Mouse (Mus musculus) midbrain, embryonic 16.5 days (tissue): Measurements from ENCODE around the gene Braf. TPM values are rescaled to one million over a fixed set of nuclear protein-coding genes. Genes with fewer than 3 reads are reported as not detected.

Source experiments
- ATAC-seq: fragments of 200-750 bp; cut with Nextera tagmentation; 2 replicates; pipeline ENCODE4 v1.8.0; 2017; ENCODE audit warnings: moderate TSS enrichment
- H3K27ac ChIP-seq: fragments of 300-500 bp; sonication (generic); 2 replicates; pipeline ENCODE4 v1.5.1; 2014; ENCODE audit warnings: mild to moderate bottlenecking, low read length, mixed read lengths
- H3K27me3 ChIP-seq: fragments of 300-500 bp; sonication (generic); 2 replicates; pipeline ENCODE4 v1.6.1; 2014; ENCODE audit warnings: low read depth, low read length, mixed read lengths; ENCODE audit not compliant: control insufficient read depth, insufficient read depth
- H3K36me3 ChIP-seq: fragments of 300-500 bp; sonication (generic); 2 replicates; pipeline ENCODE4 v1.6.1; 2014; ENCODE audit warnings: mild to moderate bottlenecking, low read length, moderate library complexity, mixed read lengths; ENCODE audit not compliant: control insufficient read depth, insufficient read depth
- H3K4me1 ChIP-seq: fragments of 300-500 bp; sonication (generic); 2 replicates; pipeline ENCODE4 v1.6.1; 2014; ENCODE audit warnings: mild to moderate bottlenecking, low read length, mixed read lengths; ENCODE audit not compliant: control insufficient read depth, insufficient read depth
- H3K4me2 ChIP-seq: fragments of 300-500 bp; sonication (generic); 2 replicates; pipeline ENCODE4 v1.6.1; 2014; ENCODE audit warnings: mild to moderate bottlenecking, low read length, mixed read lengths
- H3K4me3 ChIP-seq: fragments of 300-500 bp; sonication (generic); 2 replicates; pipeline ENCODE4 v1.5.1; 2014; ENCODE audit warnings: low read depth, mild to moderate bottlenecking, low read length, moderate library complexity, mixed read lengths
- H3K9ac ChIP-seq: fragments of 300-500 bp; sonication (generic); 2 replicates; pipeline ENCODE4 v1.6.1; 2014; ENCODE audit warnings: low read depth, low read length, mixed read lengths
- H3K9me3 ChIP-seq: fragments of 300-500 bp; sonication (generic); replicated peaks from 2 replicates; pipeline ENCODE4 v1.6.1; 2014; ENCODE audit warnings: mild to moderate bottlenecking, low read length, mixed read lengths; ENCODE audit not compliant: control insufficient read depth, poor library complexity, severe bottlenecking
- WGBS: fragments of 180-500 bp; shearing (Covaris S2); extraction: QIAGEN DNeasy Blood & Tissue Kit; methylation state at CpG from one replicate; pipeline ENCODE4 v1.1.7; 2014; 5-methylcytosine and 5-hydroxymethylcytosine counted together
- polyA plus RNA-seq: library from polyadenylated mRNA; unstranded; fragments of >200 nt; fragmentation: Nextera tagmentation; extraction: Ambion mirVana; gene quantifications from 2 replicates; pipeline ENCODE4 v1.2.1, GENCODE M21; 2015

The Braf gene
- polyA plus RNA-seq, 1 experiment from 2014 or later, result 25.2 TPM

GRCm38 (mm10) chr6:39601828-39602227 lies 123.4 kb downstream of the Braf start:
- Histone ChIP-seq H3K9me3 (no peaks in the 10 kb centered on the region), H3K4me3 (no peak overlapping the region), H3K36me3 (peaks cover 26% of the 10 kb centered on the region), H3K4me2 (no peak overlapping the region), H3K27me3 (no peaks in the 10 kb centered on the region), H3K9ac (no peak overlapping the region), H3K4me1 (no peaks in the 10 kb centered on the region), H3K27ac (no peak overlapping the region)
- WGBS, result 89% methylated on average over 3 of the region's 3 CpGs
- ATAC-seq, result no peak

DNA sequence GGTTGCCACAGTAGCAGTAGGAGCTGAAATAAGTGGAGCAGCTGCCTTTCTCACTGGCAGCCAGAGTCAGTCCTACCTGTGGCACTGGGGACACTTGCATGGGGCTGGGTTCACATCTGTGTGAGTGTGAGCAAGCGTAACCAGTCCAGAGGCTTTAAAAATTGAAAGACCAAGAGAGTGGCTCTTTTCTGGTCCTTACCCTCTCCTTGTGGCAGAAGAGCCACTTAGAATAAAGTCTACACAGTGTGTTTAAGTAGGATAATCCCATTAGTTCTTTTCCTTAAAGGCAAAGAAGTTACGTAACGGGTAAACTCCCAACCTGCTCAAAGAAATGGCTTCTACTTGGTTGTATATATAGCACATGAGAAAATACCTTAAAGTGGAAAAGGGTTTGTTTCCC lies 124.4 kb downstream of the Braf start:
- Histone ChIP-seq H3K27ac (no peak overlapping the region), H3K4me3 (no peak overlapping the region), H3K36me3 (peaks cover 26% of the 10 kb centered on the region), H3K4me1 (no peaks in the 10 kb centered on the region), H3K27me3 (no peaks in the 10 kb centered on the region), H3K9me3 (no peaks in the 10 kb centered on the region), H3K9ac (no peak overlapping the region), H3K4me2 (no peak overlapping the region)
- 91% methylated on average over 3 of the region's 3 CpGs for WGBS
- ATAC-seq, result no peak

DNA sequence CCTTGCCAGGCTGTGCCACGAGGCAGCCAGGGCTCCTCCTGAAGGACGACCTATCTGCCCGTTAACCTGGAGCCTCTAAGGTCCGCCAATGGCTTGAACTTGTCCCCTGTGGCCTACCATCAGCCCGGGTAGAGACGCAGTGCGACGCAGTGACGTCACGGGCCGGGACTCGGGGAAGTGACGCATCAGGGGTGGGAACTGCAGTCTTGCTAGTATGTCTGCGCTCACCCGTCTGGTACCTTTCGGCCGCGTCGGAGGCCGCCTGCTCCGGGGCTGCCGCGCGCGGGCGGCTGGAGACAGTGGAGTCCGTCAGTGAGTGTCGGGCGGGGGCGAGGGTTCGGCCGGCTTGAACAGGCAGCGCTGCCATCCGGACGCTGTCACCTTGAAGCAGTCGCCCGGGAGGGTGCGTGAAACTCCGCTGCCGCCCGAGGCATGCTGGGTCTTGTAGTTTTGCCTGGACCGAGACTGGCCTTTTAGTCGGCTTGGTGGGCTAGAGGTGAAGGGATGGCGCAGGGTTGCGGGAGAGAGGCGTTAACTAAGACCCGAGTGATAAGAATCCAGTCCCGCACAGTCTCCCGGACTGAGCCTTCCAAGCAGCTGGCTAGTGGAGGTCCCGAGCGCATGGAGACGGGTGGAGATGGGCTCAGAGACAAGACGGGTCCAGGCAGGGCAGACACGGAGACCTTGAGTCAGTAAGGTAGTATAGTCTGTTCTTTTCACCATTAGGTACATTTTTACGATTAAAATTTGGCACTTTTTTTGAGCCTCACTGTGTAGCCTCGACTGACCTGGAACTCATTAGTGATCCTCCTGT lies 132.7 kb downstream of the Braf start, which contains the start of gene Ndufb2:
Gene Ndufb2 (plus strand): TSS at position 174 of the 814 bp plus-strand sequence.
- no peaks in the 10 kb centered on the region for H3K27me3 ChIP-seq
- under 1% methylated on average over 56 of the region's 56 CpGs for WGBS
- peak within 1 kb of the TSS; percentile 81 for H3K4me2 ChIP-seq
- H3K27ac ChIP-seq, result peak within 1 kb of the TSS; percentile 92
- peaks cover 12% of the 10 kb centered on the region for H3K36me3 ChIP-seq
- peak within 1 kb of the TSS; percentile 61 for H3K4me3 ChIP-seq
- peaks cover 15% of the 10 kb centered on the region for H3K4me1 ChIP-seq
- peak; percentile 99 for ATAC-seq
- H3K9me3 ChIP-seq, result no peaks in the 10 kb centered on the region
- H3K9ac ChIP-seq, result peak within 1 kb of the TSS; percentile 78

DNA sequence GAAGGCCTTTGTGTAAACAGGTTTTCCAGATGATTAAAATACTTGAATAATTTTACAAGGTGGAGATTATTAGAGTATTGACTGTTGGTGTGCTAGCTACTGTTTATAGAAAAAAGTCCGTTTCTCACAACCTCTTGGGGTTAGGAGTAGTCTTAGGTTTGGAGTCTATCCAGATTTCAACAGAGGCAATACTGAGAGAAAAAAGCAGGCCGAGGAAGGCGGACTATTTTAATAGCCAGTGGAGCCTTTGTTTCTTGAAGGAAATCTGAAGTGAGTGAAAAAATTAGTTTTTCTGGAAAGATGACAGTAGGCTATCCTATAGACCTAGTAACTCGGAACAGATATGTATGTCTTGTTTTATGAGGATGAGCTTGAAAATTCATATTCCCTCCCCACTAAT lies 133.8 kb downstream of the Braf start:
- H3K27me3 ChIP-seq, result no peaks in the 10 kb centered on the region
- H3K4me3 ChIP-seq, result no peak overlapping the region
- H3K27ac ChIP-seq, result no peak overlapping the region
- H3K9me3 ChIP-seq, result no peaks in the 10 kb centered on the region
- WGBS, result 94% methylated on average over 4 of the region's 4 CpGs
- ATAC-seq, result no peak
- no peak overlapping the region for H3K9ac ChIP-seq
- peaks cover 10% of the 10 kb centered on the region for H3K36me3 ChIP-seq
- H3K4me2 ChIP-seq, result no peak overlapping the region
- peaks cover 15% of the 10 kb centered on the region for H3K4me1 ChIP-seq

DNA sequence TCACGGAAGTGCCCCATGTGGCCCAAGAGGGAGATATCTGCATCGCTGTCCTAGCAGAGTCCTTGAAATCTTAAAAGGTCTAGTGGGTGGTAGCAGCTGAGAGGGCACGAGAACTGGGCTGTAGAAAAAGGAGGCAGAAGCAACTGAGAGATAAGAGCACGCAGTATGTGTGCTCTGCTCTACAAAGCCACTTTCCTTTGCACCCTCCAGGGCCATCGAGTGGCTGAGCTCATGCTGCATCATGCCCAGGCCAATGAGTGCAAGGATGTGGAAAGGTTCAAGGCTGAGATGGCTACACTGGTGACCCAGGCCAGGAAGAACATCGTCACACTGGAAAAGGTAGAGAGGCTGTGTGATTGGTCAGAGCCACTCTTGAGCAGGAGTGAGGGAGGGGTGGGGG lies 139.7 kb downstream of the Braf start, which contains the start of gene Gm42420:
Gene Gm42420 (plus strand): TSS at position 237 of the 400 bp plus-strand sequence.
- no peak within 1 kb of the TSS for H3K9ac ChIP-seq
- no peak within 1 kb of the TSS for H3K4me2 ChIP-seq
- 92% methylated on average over 6 of the region's 6 CpGs for WGBS
- H3K27ac ChIP-seq, result no peak within 1 kb of the TSS
- no peaks in the 10 kb centered on the region for H3K27me3 ChIP-seq
- H3K4me3 ChIP-seq, result no peak within 1 kb of the TSS
- H3K9me3 ChIP-seq, result no peaks in the 10 kb centered on the region
- ATAC-seq, result no peak; the same call in 1 of the 2 replicates
- no peaks in the 10 kb centered on the region for H3K4me1 ChIP-seq
- H3K36me3 ChIP-seq, result peaks cover 24% of the 10 kb centered on the region

GRCm38 (mm10) chr6:39581087-39581784 lies 144.0 kb downstream of the Braf start:
- WGBS, result 78% methylated on average over 7 of the region's 7 CpGs
- Histone ChIP-seq H3K9ac (no peak overlapping the region), H3K27me3 (no peaks in the 10 kb centered on the region), H3K4me3 (no peak overlapping the region), H3K4me1 (no peaks in the 10 kb centered on the region), H3K9me3 (no peaks in the 10 kb centered on the region), H3K4me2 (no peak overlapping the region), H3K36me3 (peaks cover 20% of the 10 kb centered on the region), H3K27ac (no peak overlapping the region)
- ATAC-seq, result no peak

DNA sequence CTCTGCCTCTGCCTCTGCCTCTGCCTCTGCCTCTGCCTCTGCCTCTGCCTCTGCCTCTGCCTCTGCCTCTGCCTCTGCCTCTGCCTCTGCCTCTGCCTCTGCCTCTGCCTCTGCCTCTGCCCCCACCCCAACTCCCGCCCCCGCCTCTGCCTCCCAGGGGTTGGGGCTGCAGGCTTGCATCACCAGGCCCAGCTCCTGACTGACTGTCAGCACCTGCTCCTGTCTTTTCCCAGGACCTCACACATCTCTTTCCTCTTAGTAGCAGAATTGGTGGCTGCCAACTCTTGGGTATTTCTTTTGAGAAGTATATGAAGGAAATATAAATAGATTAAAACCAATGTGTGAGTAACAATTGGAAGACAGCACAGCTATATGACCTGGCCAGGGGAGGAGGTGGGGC lies 144.7 kb downstream of the Braf start:
- WGBS, result 93% methylated on average over 2 of the region's 2 CpGs

GRCm38 (mm10) chr6:39579552-39579951 lies 145.7 kb downstream of the Braf start:
- no peak overlapping the region for H3K4me3 ChIP-seq
- H3K4me2 ChIP-seq, result no peak overlapping the region
- H3K4me1 ChIP-seq, result peaks cover 8% of the 10 kb centered on the region
- peaks cover 17% of the 10 kb centered on the region for H3K36me3 ChIP-seq
- no peak overlapping the region for H3K27ac ChIP-seq
- H3K9me3 ChIP-seq, result no peaks in the 10 kb centered on the region
- WGBS, result 91% methylated on average over 7 of the region's 7 CpGs
- H3K27me3 ChIP-seq, result no peaks in the 10 kb centered on the region
- H3K9ac ChIP-seq, result no peak overlapping the region
- ATAC-seq, result no peak

More for the DNA sequence above, 144.7 kb downstream of the Braf start:
- Histone ChIP-seq H3K4me3 (no peak overlapping the region), H3K27ac (no peak overlapping the region), H3K36me3 (peaks cover 20% of the 10 kb centered on the region), H3K27me3 (no peaks in the 10 kb centered on the region), H3K4me1 (no peaks in the 10 kb centered on the region), H3K9ac (no peak overlapping the region), H3K9me3 (no peaks in the 10 kb centered on the region), H3K4me2 (no peak overlapping the region)
- no peak for ATAC-seq

DNA sequence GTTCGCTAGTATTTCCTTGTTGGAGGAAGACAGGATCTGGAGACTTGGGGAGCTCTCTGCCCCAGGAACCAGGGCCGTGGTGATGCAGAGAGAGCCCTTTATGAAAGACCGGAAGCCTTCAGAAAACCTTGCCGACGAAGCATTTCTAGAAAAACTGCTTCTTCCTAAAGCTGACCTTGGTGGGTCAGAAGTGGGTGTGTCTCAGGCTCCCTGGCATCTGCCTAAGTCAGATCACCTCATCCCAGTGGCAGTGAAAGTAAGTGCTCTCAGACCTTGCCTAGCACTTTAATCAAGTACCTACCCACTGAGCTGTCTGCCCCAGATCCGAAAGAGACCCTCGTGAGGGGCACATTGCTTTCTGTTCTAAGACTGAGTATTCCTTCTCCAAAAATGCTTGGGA lies 150.3 kb downstream of the Braf start:
- Histone ChIP-seq H3K27me3 (no peaks in the 10 kb centered on the region), H3K9ac (peak overlapping the region; percentile 86), H3K4me3 (peak overlapping the region; percentile 69), H3K27ac (peak overlapping the region; percentile 95; the same call in 1 of the 2 replicates), H3K4me2 (peak overlapping the region; percentile 88), H3K4me1 (peaks cover 13% of the 10 kb centered on the region), H3K36me3 (peaks cover 6% of the 10 kb centered on the region; the same call in 1 of the 2 replicates), H3K9me3 (no peaks in the 10 kb centered on the region)
- 70% methylated on average over 7 of the region's 7 CpGs for WGBS
- no peak for ATAC-seq
